In genomic region chr1:85915890-85916289, GRCm38 (mm10) we compare ENCODE assay signal across 20 mouse cellular contexts. TPM values are rescaled to one million over a fixed set of nuclear protein-coding genes. Genes with fewer than 3 reads are reported as not detected.
DNase-seq lines count a peak whose midpoint lies in the region; ATAC-seq and TF ChIP-seq lines count a peak whose summit lies in the region.
"Had no signal": no experiment of that assay in that cellular context is flagged by ENCODE, and none has a peak within 500 bp of the region (broad histone marks: within the 10 kb centered on the region; RNA-seq: fewer than 3 reads in every experiment).

No protein-coding gene starts in this region.

- ATAC-seq in hindbrain, embryonic 14.5 days (ENCODE audit: low FRiP score) = no peak
- no peak for ATAC-seq in hindbrain, embryonic 11.5 days (ENCODE audit: low FRiP score)
- ATAC-seq in lung, embryonic 16.5 days (ENCODE audit: low read depth) = peak; percentile 70
- ATAC-seq in forebrain, embryonic 16.5 days = no peak
- ATAC-seq in forebrain, postnatal 0 days = no peak

- H3K4me1 ChIP-seq in hindbrain, embryonic 14.5 days (replicated peaks; ENCODE audit: control insufficient read depth, insufficient read depth, low read length) = peaks cover 17% of the 10 kb centered on the region
- H3K4me1 ChIP-seq in hindbrain, embryonic 11.5 days (replicated peaks; ENCODE audit: control insufficient read depth, insufficient read depth, low read length) = peaks cover 6% of the 10 kb centered on the region; the same call in 1 of the 2 replicates
- 0 out of 2 replicates have a peak, but pooled peaks cover 3% of the 10 kb centered on the region for H3K4me1 ChIP-seq in lung, embryonic 16.5 days (replicated peaks; ENCODE audit: control insufficient read depth, insufficient read depth, low read length)
- peaks cover 17% of the 10 kb centered on the region for H3K4me1 ChIP-seq in forebrain, embryonic 16.5 days (replicated peaks; ENCODE audit: control insufficient read depth, insufficient read depth, low read length)
- peaks cover 21% of the 10 kb centered on the region for H3K4me1 ChIP-seq in forebrain, postnatal 0 days (ENCODE audit: insufficient read depth)
- H3K4me1 ChIP-seq: heart, embryonic 15.5 days had no signal

- peak overlapping the region; percentile 94 for H3K27ac ChIP-seq in hindbrain, embryonic 14.5 days
- H3K27ac ChIP-seq in hindbrain, embryonic 11.5 days (ENCODE audit: low read depth, low read length) = no peak overlapping the region
- peak overlapping the region; percentile 40; the same call in 1 of the 2 replicates for H3K27ac ChIP-seq in lung, embryonic 16.5 days (ENCODE audit: low read length)
- H3K27ac ChIP-seq in forebrain, embryonic 16.5 days (ENCODE audit: low read length) = peak overlapping the region; percentile 86; the same call in 1 of the 2 replicates
- H3K27ac ChIP-seq in forebrain, postnatal 0 days (ENCODE audit: low read depth, low read length) = peak overlapping the region; percentile 92
- H3K27ac ChIP-seq: embryonic facial prominence, embryonic 13.5 days; heart, adult 2 months; heart, embryonic 15.5 days had no signal

- no peaks in the 10 kb centered on the region for H3K36me3 ChIP-seq in hindbrain, embryonic 14.5 days (replicated peaks; ENCODE audit: control insufficient read depth, insufficient read depth)
- no peaks in the 10 kb centered on the region for H3K36me3 ChIP-seq in hindbrain, embryonic 11.5 days (ENCODE audit: control insufficient read depth, insufficient read depth, low read length)
- H3K36me3 ChIP-seq in lung, embryonic 16.5 days (ENCODE audit: control insufficient read depth, insufficient read depth, low read length) = no peaks in the 10 kb centered on the region
- H3K36me3 ChIP-seq in forebrain, embryonic 16.5 days (ENCODE audit: control insufficient read depth, insufficient read depth) = no peaks in the 10 kb centered on the region
- H3K36me3 ChIP-seq in forebrain, postnatal 0 days (ENCODE audit: insufficient read depth) = no peaks in the 10 kb centered on the region
- H3K36me3 ChIP-seq: heart, embryonic 15.5 days had no signal

- no peaks in the 10 kb centered on the region for H3K27me3 ChIP-seq in hindbrain, embryonic 14.5 days (ENCODE audit: control insufficient read depth, insufficient read depth, low read length)
- no peaks in the 10 kb centered on the region for H3K27me3 ChIP-seq in hindbrain, embryonic 11.5 days (ENCODE audit: control insufficient read depth, insufficient read depth, low read length)
- H3K27me3 ChIP-seq in lung, embryonic 16.5 days (ENCODE audit: control insufficient read depth, insufficient read depth, low read depth, low read length) = no peaks in the 10 kb centered on the region
- H3K27me3 ChIP-seq in forebrain, embryonic 16.5 days (replicated peaks; ENCODE audit: control insufficient read depth, insufficient read depth, low read length) = no peaks in the 10 kb centered on the region
- H3K27me3 ChIP-seq in forebrain, postnatal 0 days (ENCODE audit: insufficient read depth, low read length) = no peaks in the 10 kb centered on the region
- H3K27me3 ChIP-seq: embryonic facial prominence, embryonic 13.5 days; heart, embryonic 15.5 days had no signal

- H3K4me2 ChIP-seq in hindbrain, embryonic 14.5 days (replicated peaks) = no peak overlapping the region
- no peak overlapping the region for H3K4me2 ChIP-seq in hindbrain, embryonic 11.5 days (replicated peaks; ENCODE audit: low read depth, low read length)
- H3K4me2 ChIP-seq in lung, embryonic 16.5 days (ENCODE audit: low read depth, low read length) = no peak overlapping the region
- H3K4me2 ChIP-seq in forebrain, embryonic 16.5 days (ENCODE audit: low read length) = no peak overlapping the region
- no peak overlapping the region for H3K4me2 ChIP-seq in forebrain, postnatal 0 days (ENCODE audit: low read depth)
- H3K4me2 ChIP-seq: embryonic facial prominence, embryonic 13.5 days; heart, embryonic 11.5 days; heart, embryonic 15.5 days had no signal

- TF ChIP-seq CTCF in forebrain, postnatal 0 days (IDR thresholded peaks at IDR 0.05; ENCODE audit: low read depth) = no peak

- no peak overlapping the region for H3K4me3 ChIP-seq in hindbrain, embryonic 14.5 days (replicated peaks; ENCODE audit: low read length)
- no peak overlapping the region for H3K4me3 ChIP-seq in hindbrain, embryonic 11.5 days (ENCODE audit: low read depth, low read length)
- no peak overlapping the region for H3K4me3 ChIP-seq in lung, embryonic 16.5 days (ENCODE audit: low read length)
- no peak overlapping the region for H3K4me3 ChIP-seq in forebrain, embryonic 16.5 days (replicated peaks; ENCODE audit: low read length)
- H3K4me3 ChIP-seq in forebrain, postnatal 0 days (ENCODE audit: low read depth, low read length) = no peak overlapping the region
- H3K4me3 ChIP-seq: embryonic facial prominence, embryonic 13.5 days; heart, adult 2 months; heart, embryonic 15.5 days had no signal

- no peaks in the 10 kb centered on the region for H3K9me3 ChIP-seq in hindbrain, embryonic 14.5 days (ENCODE audit: control insufficient read depth, low read length)
- no peaks in the 10 kb centered on the region for H3K9me3 ChIP-seq in hindbrain, embryonic 11.5 days (ENCODE audit: control insufficient read depth, low read length)
- no peaks in the 10 kb centered on the region for H3K9me3 ChIP-seq in lung, embryonic 16.5 days (ENCODE audit: control insufficient read depth, low read length)
- H3K9me3 ChIP-seq in forebrain, embryonic 16.5 days (ENCODE audit: control insufficient read depth, low read length) = no peaks in the 10 kb centered on the region
- H3K9me3 ChIP-seq in forebrain, postnatal 0 days (ENCODE audit: low read length) = no peaks in the 10 kb centered on the region
- H3K9me3 ChIP-seq: embryonic facial prominence, embryonic 13.5 days; heart, embryonic 15.5 days had no signal

- DNase-seq in hindbrain, embryonic 14.5 days (ENCODE audit: low spot score) = no peak
- no peak for DNase-seq in hindbrain, embryonic 11.5 days (ENCODE audit: low spot score)
- no peak for DNase-seq in lung, postnatal 4 days
- DNase-seq in forebrain, postnatal 0 days = no peak
- DNase-seq in thymus, postnatal 14 days = no peak
- DNase-seq in layer of hippocampus, postnatal 14 days (ENCODE audit: low spot score in 2 of 2) = no peak
- DNase-seq: adrenal gland, adult 2 months; adrenal gland, postnatal 25 days; cerebellum, adult 18-20 months; cerebellum, adult 9-11 months; cerebellum, postnatal 36 days; gastrocnemius, postnatal 10 days; heart, adult 2 months; heart, postnatal 14 days had no signal

- H3K9ac ChIP-seq in hindbrain, embryonic 14.5 days = no peak overlapping the region
- no peak overlapping the region for H3K9ac ChIP-seq in hindbrain, embryonic 11.5 days (ENCODE audit: low read depth, low read length)
- no peak overlapping the region for H3K9ac ChIP-seq in lung, embryonic 16.5 days (ENCODE audit: low read length)
- H3K9ac ChIP-seq in forebrain, embryonic 16.5 days (replicated peaks; ENCODE audit: low read depth, low read length) = no peak overlapping the region
- H3K9ac ChIP-seq in forebrain, postnatal 0 days = no peak overlapping the region
- H3K9ac ChIP-seq: embryonic facial prominence, embryonic 13.5 days; heart, embryonic 15.5 days had no signal

RNA-seq across cellular contexts. Expression of gene 4933407L21Rik, which starts 12.4 kb away (rescaled TPM):
- 4.8 and 7.5 TPM in 2 replicates for polyA plus RNA-seq in hindbrain, embryonic 14.5 days (2014; fragmentation: Nextera tagmentation; extraction: Ambion mirVana)
- 0.46 and 0.60 TPM in 2 replicates for polyA plus RNA-seq in hindbrain, embryonic 11.5 days (2014; fragmentation: Nextera tagmentation; extraction: Ambion mirVana)
- polyA plus RNA-seq in lung, embryonic 16.5 days (2015; fragmentation: Nextera tagmentation; extraction: Ambion mirVana) = 0.25 and 0.39 TPM in 2 replicates
- 3.6 and 5.6 TPM in 2 replicates for polyA plus RNA-seq in forebrain, embryonic 16.5 days (2015; fragmentation: Nextera tagmentation; extraction: Ambion mirVana)
- total RNA-seq in forebrain, postnatal 0 days (2014; rRNA removed) = 6.7 and 9.8 TPM in 2 replicates
- 6.2 and 8.6 TPM in 2 replicates for polyA plus RNA-seq in forebrain, postnatal 0 days (2015; fragmentation: Nextera tagmentation; extraction: Ambion mirVana)
- total RNA-seq in layer of hippocampus, postnatal 14 days (2021) = 1 to 10 TPM; 4.1 to 5.3 TPM
- total RNA-seq: gastrocnemius, postnatal 10 days; heart, adult 2 months; heart, postnatal 14 days; hematopoietic stem cell, adult 5-6 weeks had no signal
- polyA plus RNA-seq: adrenal gland, adult 2 months; heart, adult 2 months; heart, embryonic 11.5 days had no signal

RNA-seq across cellular contexts. Expression of gene Itm2c, which starts 21.8 kb away (rescaled TPM):
- 124 and 127 TPM in 2 replicates for polyA plus RNA-seq in hindbrain, embryonic 14.5 days (2014; fragmentation: Nextera tagmentation; extraction: Ambion mirVana)
- 85.7 and 86.1 TPM in 2 replicates for polyA plus RNA-seq in hindbrain, embryonic 11.5 days (2014; fragmentation: Nextera tagmentation; extraction: Ambion mirVana)
- 210 and 215 TPM in 2 replicates for polyA plus RNA-seq in lung, embryonic 16.5 days (2015; fragmentation: Nextera tagmentation; extraction: Ambion mirVana)
- polyA plus RNA-seq in forebrain, embryonic 16.5 days (2015; fragmentation: Nextera tagmentation; extraction: Ambion mirVana) = 146 and 166 TPM in 2 replicates
- total RNA-seq in forebrain, postnatal 0 days (2014; rRNA removed) = 244 and 280 TPM in 2 replicates
- 244 and 246 TPM in 2 replicates for polyA plus RNA-seq in forebrain, postnatal 0 days (2015; fragmentation: Nextera tagmentation; extraction: Ambion mirVana)
- 100 to 1,000 TPM; 505 to 525 TPM for total RNA-seq in layer of hippocampus, postnatal 14 days (2021)

RNA-seq across cellular contexts. Expression of gene Gpr55, which starts 44.9 kb away (rescaled TPM):
- polyA plus RNA-seq in hindbrain, embryonic 14.5 days (2014; fragmentation: Nextera tagmentation; extraction: Ambion mirVana) = 0.09 and 0.13 TPM in 2 replicates
- 0.08 TPM in 1 of 2 replicates, not detected in the other for polyA plus RNA-seq in hindbrain, embryonic 11.5 days (2014; fragmentation: Nextera tagmentation; extraction: Ambion mirVana)
- 0.05 TPM in 1 of 2 replicates, not detected in the other for polyA plus RNA-seq in lung, embryonic 16.5 days (2015; fragmentation: Nextera tagmentation; extraction: Ambion mirVana)
- polyA plus RNA-seq in forebrain, embryonic 16.5 days (2015; fragmentation: Nextera tagmentation; extraction: Ambion mirVana) = 0.16 TPM in 1 of 2 replicates, not detected in the other
- 0.05 and 0.08 TPM in 2 replicates for total RNA-seq in forebrain, postnatal 0 days (2014; rRNA removed)
- polyA plus RNA-seq in forebrain, postnatal 0 days (2015; fragmentation: Nextera tagmentation; extraction: Ambion mirVana) = 0.08 and 0.12 TPM in 2 replicates
- not detected for total RNA-seq in layer of hippocampus, postnatal 14 days (2021)
- total RNA-seq: gastrocnemius, postnatal 10 days; heart, adult 2 months; heart, postnatal 14 days had no signal
- polyA plus RNA-seq: heart, adult 2 months; heart, embryonic 11.5 days had no signal
